Mouse (Mus musculus): ENCODE measurements around the gene Ccdc51. TPM values are rescaled to one million over a fixed set of nuclear protein-coding genes. Genes with fewer than 3 reads are reported as not detected.

Ccdc51 gene
- polyA plus RNA-seq, 1 experiment from 2014 or later, result 13.1 TPM

DNA sequence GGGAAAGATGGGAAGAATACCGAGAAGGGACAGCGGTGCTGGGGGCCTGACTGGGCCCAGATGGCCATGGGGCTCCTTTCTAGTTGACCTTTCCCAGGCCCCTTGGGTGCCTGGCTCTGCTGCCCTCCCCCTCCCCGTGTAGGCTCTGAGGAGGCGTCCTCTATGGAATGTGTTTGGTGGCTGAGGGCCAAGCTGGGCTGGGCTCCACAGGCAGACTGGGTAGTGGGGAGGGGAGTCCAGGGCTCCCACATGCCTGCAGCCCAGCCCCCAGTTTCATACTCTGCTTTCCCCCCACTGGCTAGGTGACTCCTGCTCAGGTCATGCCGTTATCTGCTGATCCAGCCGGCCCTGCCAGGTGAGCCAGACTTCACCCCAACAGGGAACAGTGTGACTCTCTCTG, 16.7 kb downstream of the Ccdc51 start:
- H3K9me3 ChIP-seq (ENCODE audit: control insufficient read depth, low read length), result no peaks in the 10 kb centered on the region
- peaks cover 3% of the 10 kb centered on the region; the same call in 1 of the 2 replicates for H3K36me3 ChIP-seq (ENCODE audit: control insufficient read depth, insufficient read depth, low read length)
- peak overlapping the region; percentile 98 for H3K27ac ChIP-seq (ENCODE audit: low read depth, low read length)
- 0 out of 2 replicates have a peak, but pooled peaks have one; percentile 10 for ATAC-seq
- 41% methylated on average over 6 of the region's 6 CpGs for WGBS
- H3K27me3 ChIP-seq (replicated peaks; ENCODE audit: control insufficient read depth, insufficient read depth, low read length), result no peaks in the 10 kb centered on the region
- H3K4me1 ChIP-seq (ENCODE audit: control insufficient read depth, insufficient read depth, low read depth, low read length), result peaks cover 47% of the 10 kb centered on the region
- peak overlapping the region; percentile 14; the same call in 1 of the 2 replicates for H3K9ac ChIP-seq (ENCODE audit: low read depth, low read length)
- H3K4me3 ChIP-seq (ENCODE audit: low read length), result no peak overlapping the region; the same call in 1 of the 2 replicates
- peak overlapping the region; percentile 83 for H3K4me2 ChIP-seq (ENCODE audit: low read length)

- H3K4me2 ChIP-seq (ENCODE audit: low read length), result no peak overlapping the region
- H3K4me1 ChIP-seq (ENCODE audit: control insufficient read depth, insufficient read depth, low read depth, low read length), result peaks cover 41% of the 10 kb centered on the region
- WGBS, result 86% methylated on average over 20 of the region's 20 CpGs
- H3K9ac ChIP-seq (ENCODE audit: low read depth, low read length), result no peak overlapping the region
- no peak overlapping the region for H3K27ac ChIP-seq (ENCODE audit: low read depth, low read length)
- H3K27me3 ChIP-seq (replicated peaks; ENCODE audit: control insufficient read depth, insufficient read depth, low read length), result no peaks in the 10 kb centered on the region
- peaks cover 3% of the 10 kb centered on the region; the same call in 1 of the 2 replicates for H3K36me3 ChIP-seq (ENCODE audit: control insufficient read depth, insufficient read depth, low read length)
- H3K4me3 ChIP-seq (ENCODE audit: low read length), result no peak overlapping the region
- no peaks in the 10 kb centered on the region for H3K9me3 ChIP-seq (ENCODE audit: control insufficient read depth, low read length)
- no peak for ATAC-seq
Observed at GRCm38 (mm10) chr9:109100307-109100928, 18.1 kb downstream of the Ccdc51 start.

- peaks cover 13% of the 10 kb centered on the region for H3K36me3 ChIP-seq (ENCODE audit: control insufficient read depth, insufficient read depth, low read length)
- H3K9ac ChIP-seq (ENCODE audit: low read depth, low read length), result no peak overlapping the region
- no peak overlapping the region for H3K4me2 ChIP-seq (ENCODE audit: low read length)
- 93% methylated on average over 5 of the region's 5 CpGs for WGBS
- H3K9me3 ChIP-seq (ENCODE audit: control insufficient read depth, low read length), result no peaks in the 10 kb centered on the region
- H3K4me3 ChIP-seq (ENCODE audit: low read length), result no peak overlapping the region
- ATAC-seq, result no peak
- H3K27ac ChIP-seq (ENCODE audit: low read depth, low read length), result no peak overlapping the region
- no peaks in the 10 kb centered on the region for H3K27me3 ChIP-seq (replicated peaks; ENCODE audit: control insufficient read depth, insufficient read depth, low read length)
- H3K4me1 ChIP-seq (ENCODE audit: control insufficient read depth, insufficient read depth, low read depth, low read length), result peaks cover 31% of the 10 kb centered on the region
Observed at GRCm38 (mm10) chr9:109101933-109102445, 19.7 kb downstream of the Ccdc51 start.

DNA sequence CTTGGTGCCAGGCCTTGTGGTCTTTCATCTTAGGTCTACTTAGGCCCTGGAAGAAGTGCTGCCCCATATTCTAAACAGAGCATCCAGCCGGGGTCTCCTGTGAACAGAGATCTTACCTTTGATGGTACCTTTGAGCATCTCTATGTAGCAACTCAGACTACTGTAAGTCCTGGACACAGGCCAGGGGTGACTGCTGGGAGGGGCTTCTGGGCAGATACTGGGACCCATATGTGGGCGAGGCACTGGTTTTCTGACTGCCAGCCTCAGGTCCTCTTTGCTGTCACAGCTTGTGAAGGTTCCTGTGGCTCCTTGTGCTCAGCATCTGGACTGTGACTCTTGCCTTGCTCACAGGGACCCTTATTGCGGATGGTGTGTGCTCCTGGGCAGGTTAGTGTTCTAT, 20.2 kb downstream of the Ccdc51 start:
- Histone ChIP-seq H3K4me1 (ENCODE audit: control insufficient read depth, insufficient read depth, low read depth, low read length) (peaks cover 25% of the 10 kb centered on the region), H3K4me3 (ENCODE audit: low read length) (no peak overlapping the region), H3K27ac (ENCODE audit: low read depth, low read length) (no peak overlapping the region), H3K27me3 (replicated peaks; ENCODE audit: control insufficient read depth, insufficient read depth, low read length) (no peaks in the 10 kb centered on the region), H3K36me3 (ENCODE audit: control insufficient read depth, insufficient read depth, low read length) (peaks cover 15% of the 10 kb centered on the region), H3K4me2 (ENCODE audit: low read length) (no peak overlapping the region), H3K9ac (ENCODE audit: low read depth, low read length) (no peak overlapping the region), H3K9me3 (ENCODE audit: control insufficient read depth, low read length) (no peaks in the 10 kb centered on the region)
- ATAC-seq, result no peak
- 82% methylated on average over 3 of the region's 3 CpGs for WGBS

DNA sequence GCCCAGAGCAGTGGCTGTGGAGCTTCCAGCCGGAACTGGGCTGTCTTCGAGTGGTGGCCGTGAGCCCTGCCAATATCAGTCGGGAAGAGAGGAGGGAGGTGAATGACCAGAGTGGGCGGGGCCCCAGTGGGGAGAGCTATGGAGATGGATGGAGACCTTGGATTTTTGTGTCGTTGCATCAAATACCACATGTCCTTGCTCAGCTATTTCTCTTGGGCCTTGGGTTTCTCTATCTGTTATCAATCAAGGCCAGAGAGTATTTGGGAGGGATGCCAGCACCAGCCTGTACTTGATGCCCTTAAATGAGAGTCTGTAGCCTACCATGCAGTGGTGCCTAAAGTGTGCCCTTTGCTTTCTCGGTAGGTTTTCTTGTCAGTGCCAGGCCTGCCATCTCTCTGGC, 21.0 kb downstream of the Ccdc51 start:
- peaks cover 18% of the 10 kb centered on the region for H3K4me1 ChIP-seq (ENCODE audit: control insufficient read depth, insufficient read depth, low read depth, low read length)
- WGBS, result 74% methylated on average over 7 of the region's 7 CpGs
- ATAC-seq, result no peak
- H3K4me2 ChIP-seq (ENCODE audit: low read length), result no peak overlapping the region
- H3K36me3 ChIP-seq (ENCODE audit: control insufficient read depth, insufficient read depth, low read length), result peaks cover 16% of the 10 kb centered on the region
- no peak overlapping the region; the same call in 1 of the 2 replicates for H3K27ac ChIP-seq (ENCODE audit: low read depth, low read length)
- H3K9ac ChIP-seq (ENCODE audit: low read depth, low read length), result no peak overlapping the region
- H3K27me3 ChIP-seq (replicated peaks; ENCODE audit: control insufficient read depth, insufficient read depth, low read length), result no peaks in the 10 kb centered on the region
- H3K9me3 ChIP-seq (ENCODE audit: control insufficient read depth, low read length), result no peaks in the 10 kb centered on the region
- H3K4me3 ChIP-seq (ENCODE audit: low read length), result no peak overlapping the region

DNA sequence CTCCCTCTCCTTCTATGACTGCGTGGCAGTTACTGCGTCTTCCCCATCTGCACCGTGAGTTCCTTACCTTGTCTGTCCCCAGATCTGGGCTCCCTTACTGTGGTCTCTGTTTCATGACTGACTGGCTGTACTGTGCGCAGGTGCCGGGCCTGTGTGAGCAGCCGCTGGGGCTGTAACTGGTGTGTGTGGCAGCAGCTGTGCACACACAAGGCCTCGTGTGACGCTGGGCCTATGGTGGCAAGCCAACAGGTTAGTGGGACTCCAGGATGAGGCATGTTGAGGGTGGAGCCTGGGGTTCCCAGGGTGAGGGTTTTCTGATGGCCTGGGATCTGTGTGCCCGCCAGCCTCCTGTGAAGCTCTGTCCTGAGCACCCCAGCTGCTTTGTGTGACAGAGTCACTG, 21.8 kb downstream of the Ccdc51 start:
- no peak overlapping the region for H3K4me3 ChIP-seq (ENCODE audit: low read length)
- no peaks in the 10 kb centered on the region for H3K9me3 ChIP-seq (ENCODE audit: control insufficient read depth, low read length)
- H3K36me3 ChIP-seq (ENCODE audit: control insufficient read depth, insufficient read depth, low read length), result peaks cover 23% of the 10 kb centered on the region
- H3K27ac ChIP-seq (ENCODE audit: low read depth, low read length), result no peak overlapping the region
- no peak overlapping the region for H3K4me2 ChIP-seq (ENCODE audit: low read length)
- ATAC-seq, result no peak
- H3K27me3 ChIP-seq (replicated peaks; ENCODE audit: control insufficient read depth, insufficient read depth, low read length), result no peaks in the 10 kb centered on the region
- no peak overlapping the region for H3K9ac ChIP-seq (ENCODE audit: low read depth, low read length)
- H3K4me1 ChIP-seq (ENCODE audit: control insufficient read depth, insufficient read depth, low read depth, low read length), result peaks cover 11% of the 10 kb centered on the region
- WGBS, result 89% methylated on average over 9 of the region's 9 CpGs

- Histone ChIP-seq H3K4me1 (ENCODE audit: control insufficient read depth, insufficient read depth, low read depth, low read length) (peaks cover 4% of the 10 kb centered on the region; the same call in 1 of the 2 replicates), H3K4me2 (ENCODE audit: low read length) (no peak overlapping the region), H3K27me3 (replicated peaks; ENCODE audit: control insufficient read depth, insufficient read depth, low read length) (no peaks in the 10 kb centered on the region), H3K4me3 (ENCODE audit: low read length) (no peak overlapping the region), H3K27ac (ENCODE audit: low read depth, low read length) (peak overlapping the region; percentile 59; the same call in 1 of the 2 replicates), H3K9me3 (ENCODE audit: control insufficient read depth, low read length) (no peaks in the 10 kb centered on the region), H3K9ac (ENCODE audit: low read depth, low read length) (no peak overlapping the region), H3K36me3 (ENCODE audit: control insufficient read depth, insufficient read depth, low read length) (peaks cover 31% of the 10 kb centered on the region)
- WGBS, result 63% methylated on average over 12 of the region's 12 CpGs
- peak; percentile 43; the same call in 1 of the 2 replicates for ATAC-seq
Observed at GRCm38 (mm10) chr9:109105011-109105410, 22.7 kb downstream of the Ccdc51 start.

DNA sequence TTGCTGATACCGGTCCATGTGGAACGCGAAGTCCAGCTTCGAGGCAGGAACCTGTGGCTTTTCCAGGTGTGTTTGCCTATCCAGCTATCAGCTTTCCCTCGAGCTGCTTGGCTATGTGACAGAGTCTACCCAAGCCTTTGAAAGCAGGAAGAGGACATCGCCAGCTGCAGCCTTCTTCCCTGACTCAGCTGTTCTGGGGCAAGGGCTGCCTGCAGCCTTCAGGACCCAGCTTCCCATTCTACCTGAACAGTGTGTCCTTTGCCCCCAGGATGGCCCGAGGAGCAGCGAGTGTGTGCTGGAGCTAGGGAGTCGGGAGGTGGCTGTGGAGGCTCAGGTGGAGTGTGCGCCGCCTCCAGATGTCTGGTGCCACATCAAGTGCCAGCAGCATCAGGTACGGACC, 23.4 kb downstream of the Ccdc51 start:
- peaks cover 4% of the 10 kb centered on the region; the same call in 1 of the 2 replicates for H3K4me1 ChIP-seq (ENCODE audit: control insufficient read depth, insufficient read depth, low read depth, low read length)
- no peak for ATAC-seq
- peaks cover 34% of the 10 kb centered on the region for H3K36me3 ChIP-seq (ENCODE audit: control insufficient read depth, insufficient read depth, low read length)
- H3K27ac ChIP-seq (ENCODE audit: low read depth, low read length), result peak overlapping the region; percentile 34; the same call in 1 of the 2 replicates
- WGBS, result 92% methylated on average over 12 of the region's 12 CpGs
- no peaks in the 10 kb centered on the region for H3K9me3 ChIP-seq (ENCODE audit: control insufficient read depth, low read length)
- no peak overlapping the region for H3K9ac ChIP-seq (ENCODE audit: low read depth, low read length)
- H3K27me3 ChIP-seq (replicated peaks; ENCODE audit: control insufficient read depth, insufficient read depth, low read length), result no peaks in the 10 kb centered on the region
- no peak overlapping the region for H3K4me2 ChIP-seq (ENCODE audit: low read length)
- no peak overlapping the region for H3K4me3 ChIP-seq (ENCODE audit: low read length)

DNA sequence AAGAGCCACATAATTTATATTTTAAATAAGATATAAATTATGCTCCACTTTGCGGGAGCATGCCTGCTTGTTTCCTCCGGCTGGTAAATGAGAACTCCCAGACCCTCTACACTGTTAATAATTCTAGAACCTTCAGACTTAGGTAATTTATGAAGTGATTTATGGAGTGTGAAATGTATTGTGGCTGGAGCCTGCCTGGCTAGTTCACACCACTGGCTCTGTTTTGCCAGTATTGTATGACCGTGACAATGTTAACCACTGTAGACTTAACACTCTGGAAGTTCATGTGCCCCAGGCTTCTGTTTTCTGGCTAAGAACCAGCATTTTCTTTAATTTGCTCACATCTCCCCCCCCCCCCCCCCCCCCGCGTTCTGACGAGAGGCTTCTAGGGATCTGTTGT, 25.0 kb downstream of the Ccdc51 start:
- Histone ChIP-seq H3K27ac (ENCODE audit: low read depth, low read length) (no peak overlapping the region), H3K4me3 (ENCODE audit: low read length) (no peak overlapping the region), H3K36me3 (ENCODE audit: control insufficient read depth, insufficient read depth, low read length) (peaks cover 43% of the 10 kb centered on the region), H3K4me2 (ENCODE audit: low read length) (no peak overlapping the region), H3K27me3 (replicated peaks; ENCODE audit: control insufficient read depth, insufficient read depth, low read length) (no peaks in the 10 kb centered on the region), H3K9me3 (ENCODE audit: control insufficient read depth, low read length) (no peaks in the 10 kb centered on the region), H3K4me1 (ENCODE audit: control insufficient read depth, insufficient read depth, low read depth, low read length) (peaks cover 4% of the 10 kb centered on the region; the same call in 1 of the 2 replicates), H3K9ac (ENCODE audit: low read depth, low read length) (no peak overlapping the region)
- 76% methylated on average over 3 of the region's 6 CpGs for WGBS
- ATAC-seq, result no peak
